Mouse (Mus musculus): Measurements from ENCODE around the gene Mcpt9. TPM values are rescaled to one million over a fixed set of nuclear protein-coding genes. Genes with fewer than 3 reads are reported as not detected.

Gene Mcpt9
- polyA plus RNA-seq, 1 experiment from 2014 or later = not detected

Other genes with a start within 250 kb of the Mcpt9 start
- 17.7 and 19.9 TPM in 2 replicates for gene Adcy4, start 246.4 kb downstream of the Mcpt9 start, polyA plus RNA-seq (2016; fragmentation: Nextera tagmentation; extraction: Ambion mirVana)
- gene Ripk3, start 241.6 kb downstream of the Mcpt9 start, polyA plus RNA-seq (2016; fragmentation: Nextera tagmentation; extraction: Ambion mirVana) = 25.2 and 36.4 TPM in 2 replicates
- gene Nfatc4, start 207.4 kb downstream of the Mcpt9 start, polyA plus RNA-seq (2016; fragmentation: Nextera tagmentation; extraction: Ambion mirVana) = 147 and 151 TPM in 2 replicates
- gene Nynrin, start 176.5 kb downstream of the Mcpt9 start, polyA plus RNA-seq (2016; fragmentation: Nextera tagmentation; extraction: Ambion mirVana) = 38.9 and 46.0 TPM in 2 replicates
- 0.20 and 0.21 TPM in 2 replicates for gene Cbln3, start 146.1 kb downstream of the Mcpt9 start, polyA plus RNA-seq (2016; fragmentation: Nextera tagmentation; extraction: Ambion mirVana)
- gene Khnyn, start 145.5 kb downstream of the Mcpt9 start, polyA plus RNA-seq (2016; fragmentation: Nextera tagmentation; extraction: Ambion mirVana) = 36.9 and 38.8 TPM in 2 replicates
- 81.7 and 86.3 TPM in 2 replicates for gene Sdr39u1, start 130.2 kb downstream of the Mcpt9 start, polyA plus RNA-seq (2016; fragmentation: Nextera tagmentation; extraction: Ambion mirVana)
- 0.20 and 0.45 TPM in 2 replicates for gene Cma1, start 85.8 kb downstream of the Mcpt9 start, polyA plus RNA-seq (2016; fragmentation: Nextera tagmentation; extraction: Ambion mirVana)
- gene Cma2, start 79.5 kb downstream of the Mcpt9 start, polyA plus RNA-seq (2016; fragmentation: Nextera tagmentation; extraction: Ambion mirVana) = not detected in 2 replicates
- gene Mcpt1, start 12.5 kb downstream of the Mcpt9 start, polyA plus RNA-seq (2016; fragmentation: Nextera tagmentation; extraction: Ambion mirVana) = not detected in 2 replicates
- not detected in 2 replicates for gene Mcpt2, start 11.5 kb upstream of the Mcpt9 start, polyA plus RNA-seq (2016; fragmentation: Nextera tagmentation; extraction: Ambion mirVana)
- not detected in 2 replicates for gene Mcpt4, start 31.8 kb upstream of the Mcpt9 start, polyA plus RNA-seq (2016; fragmentation: Nextera tagmentation; extraction: Ambion mirVana)
- gene Mcpt8, start 54.8 kb upstream of the Mcpt9 start, polyA plus RNA-seq (2016; fragmentation: Nextera tagmentation; extraction: Ambion mirVana) = not detected in 2 replicates
- not detected in 2 replicates for gene Ctsg, start 72.1 kb upstream of the Mcpt9 start, polyA plus RNA-seq (2016; fragmentation: Nextera tagmentation; extraction: Ambion mirVana)
- gene Gzme, start 90.1 kb upstream of the Mcpt9 start, polyA plus RNA-seq (2016; fragmentation: Nextera tagmentation; extraction: Ambion mirVana) = not detected in 2 replicates
- gene Gzmd, start 102.1 kb upstream of the Mcpt9 start, polyA plus RNA-seq (2016; fragmentation: Nextera tagmentation; extraction: Ambion mirVana) = not detected in 2 replicates
- gene Gzmg, start 129.1 kb upstream of the Mcpt9 start, polyA plus RNA-seq (2016; fragmentation: Nextera tagmentation; extraction: Ambion mirVana) = not detected in 2 replicates
- gene Gzmn, start 144.1 kb upstream of the Mcpt9 start, polyA plus RNA-seq (2016; fragmentation: Nextera tagmentation; extraction: Ambion mirVana) = not detected in 2 replicates
- gene Gzmf, start 180.9 kb upstream of the Mcpt9 start, polyA plus RNA-seq (2016; fragmentation: Nextera tagmentation; extraction: Ambion mirVana) = not detected in 2 replicates
- 0.41 TPM in 1 of 2 replicates, not detected in the other for gene Gzmc, start 204.2 kb upstream of the Mcpt9 start, polyA plus RNA-seq (2016; fragmentation: Nextera tagmentation; extraction: Ambion mirVana)
- gene Gzmb, start 231.8 kb upstream of the Mcpt9 start, polyA plus RNA-seq (2016; fragmentation: Nextera tagmentation; extraction: Ambion mirVana) = 0.14 and 0.44 TPM in 2 replicates

Measured in limb, embryonic 12.5 days (tissue).